Comparison of ENCODE assay signal across 10 mouse cellular contexts in genomic region chr9:44485516-44486161, GRCm38 (mm10). TPM values are rescaled to one million over a fixed set of nuclear protein-coding genes. Genes with fewer than 3 reads are reported as not detected.
DNase-seq lines count a peak whose midpoint lies in the region; ATAC-seq lines count a peak whose summit lies in the region.
"Had no signal": no experiment of that assay in that cellular context is flagged by ENCODE, and none has a peak within 500 bp of the region (broad histone marks: within the 10 kb centered on the region; RNA-seq: fewer than 3 reads in every experiment).

No protein-coding gene starts in this region.

- no peak; the same call in 1 of the 2 replicates for ATAC-seq in kidney, embryonic 15.5 days (replicated peaks; ENCODE audit: low FRiP score)

- WGBS in kidney, embryonic 15.5 days, result 17% methylated on average over 14 of the region's 14 CpGs

- no peaks in the 10 kb centered on the region for H3K36me3 ChIP-seq in kidney, embryonic 15.5 days

- peak overlapping the region; percentile 95 for H3K9ac ChIP-seq in kidney, embryonic 15.5 days

- H3K4me2 ChIP-seq in kidney, embryonic 15.5 days, result peak overlapping the region; percentile 87

- H3K4me1 ChIP-seq in kidney, embryonic 15.5 days, result peaks cover 77% of the 10 kb centered on the region

- H3K27me3 ChIP-seq in kidney, embryonic 15.5 days, result no peaks in the 10 kb centered on the region

- DNase-seq in adrenal gland, postnatal 10 days, result peak; percentile 69
- no peak for DNase-seq in adrenal gland, postnatal 4 days (ENCODE audit: low spot score in 2 of 2)
- DNase-seq in Muller cell, postnatal 12 days (ENCODE audit: inconsistent ontology term), result peak; percentile 24
- peak; percentile 40 for DNase-seq in gastrocnemius, postnatal 14 days
- DNase-seq in lung, postnatal 36 days, result peak; percentile 68
- no peak for DNase-seq in T-cell, adult 2 months (ENCODE audit: low spot score)
- no peak for DNase-seq in testis, postnatal 10 days (ENCODE audit: low spot score)

- intact Hi-C loops in gastrocnemius, postnatal 14 days (cut with DNase I; ENCODE audit: low total_unique reads), result no loop called here

- H3K27ac ChIP-seq in kidney, embryonic 15.5 days, result peak overlapping the region; percentile 91
- H3K27ac ChIP-seq: macrophage had no signal

- peak overlapping the region; percentile 98 for H3K4me3 ChIP-seq in kidney, embryonic 15.5 days (replicated peaks)

- no peaks in the 10 kb centered on the region for H3K9me3 ChIP-seq in kidney, embryonic 15.5 days (replicated peaks)

RNA-seq across cellular contexts. Expression of gene Bcl9l, which starts 3.0 kb away (rescaled TPM):
- 10 to 100 TPM; 64.6 to 72.6 TPM for total RNA-seq in adrenal gland, postnatal 10 days (2021)
- total RNA-seq in adrenal gland, postnatal 4 days (2021), result 10 to 100 TPM; 86.4 to 97.9 TPM
- 10 to 100 TPM; 38.9 to 44.2 TPM for total RNA-seq in gastrocnemius, postnatal 14 days (2021)
- polyA plus RNA-seq in kidney, embryonic 15.5 days (2015; fragmentation: Nextera tagmentation; extraction: Ambion mirVana), result 11.3 and 11.7 TPM in 2 replicates

RNA-seq across cellular contexts. Expression of gene Upk2, which starts 30.9 kb away (rescaled TPM):
- not detected for total RNA-seq in adrenal gland, postnatal 10 days (2021)
- total RNA-seq in adrenal gland, postnatal 4 days (2021), result not detected
- under 1 TPM; 0.35 to 0.78 TPM for total RNA-seq in gastrocnemius, postnatal 14 days (2021)
- polyA plus RNA-seq in kidney, embryonic 15.5 days (2015; fragmentation: Nextera tagmentation; extraction: Ambion mirVana), result 0.60 and 2.5 TPM in 2 replicates
- polyA plus RNA-seq: brain, embryonic 14.5 days; macrophage had no signal

RNA-seq across cellular contexts. Expression of gene Foxr1, which starts 44.7 kb away (rescaled TPM):
- not detected for total RNA-seq in adrenal gland, postnatal 10 days (2021)
- total RNA-seq in adrenal gland, postnatal 4 days (2021), result not detected
- not detected for total RNA-seq in gastrocnemius, postnatal 14 days (2021)
- not detected in 2 replicates for polyA plus RNA-seq in kidney, embryonic 15.5 days (2015; fragmentation: Nextera tagmentation; extraction: Ambion mirVana)
- polyA plus RNA-seq: brain, embryonic 14.5 days; macrophage had no signal

Comparison
In these comparisons a context has a peak if more than half of its experiments do, and no peak if none do; other contexts are left out.
1. DNase-seq: peak in adrenal gland, postnatal 10 days (single experiment), Muller cell, postnatal 12 days (single experiment), gastrocnemius, postnatal 14 days (single experiment) and lung, postnatal 36 days (single experiment); none in adrenal gland, postnatal 4 days (0 of 2), T-cell, adult 2 months (single experiment) and testis, postnatal 10 days (single experiment).